Comparison of ENCODE assay signal across 8 mouse cellular contexts in the genomic region with DNA sequence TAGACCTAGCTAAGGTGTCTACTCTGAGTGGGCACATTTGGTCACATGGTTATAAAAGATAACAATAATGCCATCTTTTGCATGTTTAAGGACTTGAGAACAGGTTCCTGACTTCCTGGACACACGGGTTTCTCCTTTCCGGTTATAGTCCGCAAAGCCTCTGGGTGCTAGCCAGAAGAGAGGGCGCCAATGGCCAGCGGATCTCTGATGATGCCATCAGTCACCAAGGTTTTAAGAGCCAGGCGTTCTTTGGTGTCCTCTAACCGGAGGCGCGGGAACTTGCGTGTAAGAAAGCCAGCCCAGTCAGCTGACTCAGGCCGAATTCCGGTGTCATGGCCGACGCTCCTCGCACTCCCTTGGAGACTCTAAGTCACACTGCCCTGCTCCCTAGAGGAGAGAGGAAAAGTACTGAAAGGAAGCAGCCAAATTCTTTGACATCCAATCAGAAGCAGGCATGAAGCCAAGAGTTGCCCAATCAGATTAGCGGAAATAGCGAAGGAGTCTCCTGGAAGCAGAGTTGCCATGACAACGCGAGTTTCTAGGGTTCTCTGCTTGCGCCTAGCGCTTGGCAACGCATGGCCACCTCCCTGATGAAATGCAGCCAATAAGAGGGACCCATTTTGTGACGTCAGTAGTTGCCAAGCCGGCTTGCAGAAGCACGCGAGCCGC. TPM values are rescaled to one million over a fixed set of nuclear protein-coding genes. Genes with fewer than 3 reads are reported as not detected.
DNase-seq lines count a peak whose midpoint lies in the region; ATAC-seq lines count a peak whose summit lies in the region.

No protein-coding gene starts in this region.

- peak; percentile 81 for ATAC-seq in megakaryocyte progenitor cell, adult 5-6 weeks (replicated peaks; ENCODE audit: poor library complexity)

- peak; percentile 90 to 96 for DNase-seq in adrenal gland, adult (ENCODE audit: inconsistent age in 2 of 2, low spot score in 1 of 2)
- peak; percentile 100 for DNase-seq in embryo, embryonic 10 days (ENCODE audit: low spot score)
- DNase-seq in gastrocnemius, postnatal 10 days, result peak; percentile 70
- peak; percentile 98 for DNase-seq in induced T-regulatory cell, adult 2 months (ENCODE audit: low read depth)
- DNase-seq in left cerebral cortex, adult 9 months (ENCODE audit: low spot score in 2 of 2), result peak; percentile 97 to 98
- DNase-seq in right cerebral cortex, postnatal 14 days, result peak; percentile 96
- DNase-seq in yolk sac, embryonic 10.5 days (ENCODE audit: low spot score), result peak; percentile 90

RNA-seq across cellular contexts. Expression of a gene that starts 19.9 kb away (rescaled TPM):
- total RNA-seq in gastrocnemius, postnatal 10 days (2021), result not detected
- total RNA-seq in megakaryocyte progenitor cell, adult 5-6 weeks (2015), result 0.44 and 1.5 TPM in 2 replicates
- total RNA-seq in megakaryocyte progenitor cell, adult 5-6 weeks (2017), result 1.8 and 2.2 TPM in 2 replicates

RNA-seq across cellular contexts. Expression of a gene that starts 21.6 kb away (rescaled TPM):
- under 1 TPM; 0.38 to 0.41 TPM for total RNA-seq in gastrocnemius, postnatal 10 days (2021)
- total RNA-seq in megakaryocyte progenitor cell, adult 5-6 weeks (2015), result 0.22 and 0.24 TPM in 2 replicates
- 0.12 and 0.14 TPM in 2 replicates for total RNA-seq in megakaryocyte progenitor cell, adult 5-6 weeks (2017)

RNA-seq across cellular contexts. Expression of a gene that starts 23.3 kb away (rescaled TPM):
- total RNA-seq in gastrocnemius, postnatal 10 days (2021), result 1 to 10 TPM; 1.9 to 2.5 TPM
- total RNA-seq in megakaryocyte progenitor cell, adult 5-6 weeks (2015), result not detected in 2 replicates
- total RNA-seq in megakaryocyte progenitor cell, adult 5-6 weeks (2017), result not detected in 2 replicates

RNA-seq across cellular contexts. Expression of a gene that starts 59.7 kb away (rescaled TPM):
- total RNA-seq in gastrocnemius, postnatal 10 days (2021), result not detected
- total RNA-seq in megakaryocyte progenitor cell, adult 5-6 weeks (2015), result not detected in 2 replicates
- not detected in 2 replicates for total RNA-seq in megakaryocyte progenitor cell, adult 5-6 weeks (2017)

Comparison
In these comparisons a context has a peak if more than half of its experiments do, and no peak if none do; other contexts are left out.
1. Peak in every context shown above with its lines: DNase-seq and ATAC-seq.